Mouse (Mus musculus) heart, embryonic 12.5 days (tissue): ENCODE results near the gene Atad2b. TPM values are rescaled to one million over a fixed set of nuclear protein-coding genes. Genes with fewer than 3 reads are reported as not detected.
A peak's percentile ranks its signal among the peaks of the same experiment; 100 is the strongest.
"Not testable (repeated sequence)": the region's sequence is repeated elsewhere in the genome, so short reads cannot be mapped to it uniquely, and the experiment has no call there.

Experiments
- ATAC-seq: fragments of 200-750 bp; cut with Nextera tagmentation; 2 replicates; pipeline ENCODE4 v1.8.0; 2017; ENCODE audit warnings: moderate TSS enrichment, moderate library complexity; ENCODE audit not compliant: insufficient number of reproducible peaks, low FRiP score
- H3K27ac ChIP-seq: fragments of 300-500 bp; sonication (generic); 2 replicates; pipeline ENCODE4 v1.5.1; 2016; ENCODE audit warnings: mild to moderate bottlenecking, moderate library complexity; ENCODE audit not compliant: poor library complexity, severe bottlenecking
- H3K27me3 ChIP-seq: fragments of 300-500 bp; sonication (generic); replicated peaks from 2 replicates; pipeline ENCODE4 v1.6.1; 2016; ENCODE audit warnings: mild to moderate bottlenecking, moderate library complexity
- H3K36me3 ChIP-seq: fragments of 300-500 bp; sonication (generic); 2 replicates; pipeline ENCODE4 v1.6.1; 2016; ENCODE audit warnings: mild to moderate bottlenecking, moderate library complexity
- H3K4me1 ChIP-seq: fragments of 300-500 bp; sonication (generic); replicated peaks from 2 replicates; pipeline ENCODE4 v1.6.1; 2016; ENCODE audit warnings: mild to moderate bottlenecking
- H3K4me2 ChIP-seq: fragments of 300-500 bp; sonication (generic); 2 replicates; pipeline ENCODE4 v1.6.1; 2016; ENCODE audit warnings: mild to moderate bottlenecking, moderate library complexity
- H3K4me3 ChIP-seq: fragments of 300-500 bp; sonication (generic); 2 replicates; pipeline ENCODE4 v1.5.1; 2016; ENCODE audit warnings: mild to moderate bottlenecking
- H3K9ac ChIP-seq: fragments of 300-500 bp; sonication (generic); 2 replicates; pipeline ENCODE4 v1.6.1; 2016; ENCODE audit warnings: mild to moderate bottlenecking, moderate library complexity
- H3K9me3 ChIP-seq: fragments of 300-500 bp; sonication (generic); replicated peaks from 2 replicates; pipeline ENCODE4 v1.6.1; 2016; ENCODE audit warnings: mild to moderate bottlenecking, moderate library complexity
- WGBS: fragments of 180-500 bp; shearing (Covaris S2); methylation state at CpG from one replicate; pipeline ENCODE4 v1.1.7; 2016; 5-methylcytosine and 5-hydroxymethylcytosine counted together
- polyA plus RNA-seq: library from polyadenylated mRNA; unstranded; fragments of >200 nt; fragmentation: Nextera tagmentation; extraction: Ambion mirVana; gene quantifications from 2 replicates; pipeline ENCODE4 v1.2.1, GENCODE M21; 2016

Gene Atad2b
- polyA plus RNA-seq, 1 experiment from 2014 or later, result 13.0 TPM

GRCm38 (mm10) chr12:4910496-4910895, 6.7 kb upstream of the Atad2b start:
- not testable (repeated sequence) for H3K27me3 ChIP-seq, H3K4me3 ChIP-seq, H3K9ac ChIP-seq, H3K4me1 ChIP-seq, H3K36me3 ChIP-seq, H3K9me3 ChIP-seq, H3K27ac ChIP-seq, H3K4me2 ChIP-seq, ATAC-seq
- 88% methylated on average over 1 of the region's 1 CpGs for WGBS

DNA sequence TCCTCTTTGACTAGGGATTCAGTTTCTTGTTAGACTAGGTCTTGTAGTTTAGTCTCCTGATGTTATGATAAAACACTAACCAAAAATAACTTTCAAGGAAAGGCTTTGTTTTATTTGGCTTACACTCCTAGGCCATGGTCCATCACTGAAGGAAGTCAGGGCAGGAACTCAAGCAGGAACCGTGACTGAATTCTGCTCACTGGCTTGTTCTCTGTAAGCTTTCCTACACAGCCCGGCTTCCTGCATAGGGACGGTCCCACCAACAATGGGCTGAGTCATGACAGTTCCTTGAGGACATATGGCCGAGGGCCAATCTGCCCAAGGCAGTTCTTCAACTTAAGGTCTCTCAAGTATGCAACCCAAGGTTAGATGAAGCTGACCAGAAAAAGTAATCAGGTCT, 5.4 kb upstream of the Atad2b start:
- Histone ChIP-seq H3K9ac (no peak overlapping the region), H3K4me3 (no peak overlapping the region), H3K36me3 (no peaks in the 10 kb centered on the region), H3K27me3 (no peaks in the 10 kb centered on the region), H3K4me1 (no peaks in the 10 kb centered on the region), H3K9me3 (no peaks in the 10 kb centered on the region), H3K27ac (no peak overlapping the region), H3K4me2 (no peak overlapping the region)
- no peak for ATAC-seq
- 65% methylated on average over 4 of the region's 4 CpGs for WGBS

DNA sequence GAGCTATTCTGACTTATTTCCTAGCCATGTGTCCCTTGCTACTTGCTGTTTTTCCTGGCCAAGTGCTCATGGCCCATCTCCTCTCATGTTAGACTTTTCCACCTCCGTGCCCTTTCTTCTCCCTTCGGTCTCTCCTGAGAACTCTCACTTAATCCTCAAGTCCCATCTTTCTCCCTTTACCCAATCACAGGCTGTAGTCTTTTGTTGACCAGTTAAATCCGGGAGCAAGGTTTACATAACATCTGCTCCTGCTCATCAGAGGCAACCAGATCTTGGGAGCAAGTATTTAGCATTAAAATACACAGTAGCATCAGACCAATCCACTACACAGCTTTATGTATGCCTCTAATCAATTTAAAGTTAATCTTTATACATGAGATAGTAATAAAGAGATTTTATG, 2.7 kb upstream of the Atad2b start:
- H3K36me3 ChIP-seq, result no peaks in the 10 kb centered on the region
- H3K9me3 ChIP-seq, result no peaks in the 10 kb centered on the region
- H3K4me2 ChIP-seq, result no peak overlapping the region
- H3K9ac ChIP-seq, result no peak overlapping the region
- no peaks in the 10 kb centered on the region for H3K27me3 ChIP-seq
- no peak overlapping the region for H3K4me3 ChIP-seq
- peaks cover 3% of the 10 kb centered on the region; the same call in 1 of the 2 replicates for H3K4me1 ChIP-seq
- no peak overlapping the region for H3K27ac ChIP-seq
- WGBS, result 71% methylated on average over 3 of the region's 3 CpGs
- ATAC-seq, result no peak

- 77% methylated on average over 3 of the region's 3 CpGs for WGBS
- H3K4me1 ChIP-seq, result peaks cover 5% of the 10 kb centered on the region; the same call in 1 of the 2 replicates
- H3K4me2 ChIP-seq, result no peak overlapping the region
- ATAC-seq, result no peak
- no peaks in the 10 kb centered on the region for H3K9me3 ChIP-seq
- no peak overlapping the region for H3K9ac ChIP-seq
- H3K27ac ChIP-seq, result no peak overlapping the region
- H3K27me3 ChIP-seq, result no peaks in the 10 kb centered on the region
- no peak overlapping the region for H3K4me3 ChIP-seq
- no peaks in the 10 kb centered on the region for H3K36me3 ChIP-seq
Measured at GRCm38 (mm10) chr12:4914944-4915343, 2.2 kb upstream of the Atad2b start.

GRCm38 (mm10) chr12:4917805-4918591, 845 bp downstream of the Atad2b start:
- ATAC-seq, result peak; percentile 72
- Histone ChIP-seq H3K4me1 (peaks cover 8% of the 10 kb centered on the region; the same call in 1 of the 2 replicates), H3K4me2 (peak overlapping the region; percentile 77), H3K27ac (peak overlapping the region; percentile 98), H3K36me3 (no peaks in the 10 kb centered on the region), H3K9ac (peak overlapping the region; percentile 99), H3K27me3 (no peaks in the 10 kb centered on the region), H3K4me3 (peak overlapping the region; percentile 97), H3K9me3 (no peaks in the 10 kb centered on the region)
- WGBS, result under 1% methylated on average over 48 of the region's 48 CpGs

DNA sequence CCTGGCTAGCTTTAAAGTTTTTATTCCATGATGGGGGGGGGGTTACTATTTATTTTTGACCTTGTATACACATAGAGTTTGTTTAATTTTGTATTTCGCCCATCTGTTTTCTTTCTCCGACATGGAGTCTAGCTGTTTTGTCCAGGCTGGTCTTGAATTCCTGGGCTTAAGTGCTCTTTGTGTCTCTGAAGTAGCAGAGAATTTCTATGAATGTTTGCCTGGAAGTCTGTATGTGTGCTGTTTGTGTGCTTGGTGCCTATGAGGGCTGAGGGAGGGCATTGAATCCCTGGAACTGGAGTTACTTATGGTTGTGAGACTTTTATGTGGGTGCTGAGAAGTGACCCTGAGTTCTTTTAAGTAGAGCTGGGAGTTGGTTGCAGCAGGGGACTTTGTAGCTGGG, 11.0 kb downstream of the Atad2b start:
- H3K9ac ChIP-seq, result no peak overlapping the region
- H3K4me2 ChIP-seq, result no peak overlapping the region
- no peaks in the 10 kb centered on the region for H3K27me3 ChIP-seq
- H3K27ac ChIP-seq, result no peak overlapping the region
- H3K4me3 ChIP-seq, result no peak overlapping the region
- H3K4me1 ChIP-seq, result peaks cover 9% of the 10 kb centered on the region
- no peaks in the 10 kb centered on the region for H3K9me3 ChIP-seq
- no peak for ATAC-seq
- H3K36me3 ChIP-seq, result no peaks in the 10 kb centered on the region
- WGBS, result 86% methylated on average over 2 of the region's 2 CpGs

GRCm38 (mm10) chr12:4930820-4931548, 13.8 kb downstream of the Atad2b start:
- no peak overlapping the region for H3K27ac ChIP-seq
- H3K4me2 ChIP-seq, result no peak overlapping the region
- 97% methylated on average over 3 of the region's 3 CpGs for WGBS
- no peaks in the 10 kb centered on the region for H3K27me3 ChIP-seq
- H3K4me3 ChIP-seq, result no peak overlapping the region
- peaks cover 12% of the 10 kb centered on the region for H3K4me1 ChIP-seq
- no peak overlapping the region for H3K9ac ChIP-seq
- no peaks in the 10 kb centered on the region for H3K36me3 ChIP-seq
- no peak for ATAC-seq
- no peaks in the 10 kb centered on the region for H3K9me3 ChIP-seq

DNA sequence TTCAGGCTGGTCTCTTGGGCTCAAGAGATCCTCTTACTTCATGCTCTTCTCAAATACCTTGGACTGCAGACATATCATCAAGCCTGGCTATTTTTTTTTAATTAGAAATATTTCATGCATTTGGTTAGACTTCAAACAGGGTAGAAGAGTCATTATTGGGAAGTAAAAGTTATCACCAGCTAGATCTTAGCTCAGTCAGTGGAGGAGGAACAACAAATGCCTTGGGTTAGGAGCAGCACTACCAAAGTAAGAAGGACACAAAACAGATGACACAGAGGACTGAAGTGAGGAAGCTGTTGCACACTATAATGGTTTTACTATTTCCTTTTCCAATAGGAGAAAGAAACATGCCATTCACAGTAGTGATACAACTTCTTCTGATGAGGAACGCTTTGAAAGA, 35.1 kb downstream of the Atad2b start:
- no peak overlapping the region for H3K9ac ChIP-seq
- no peaks in the 10 kb centered on the region for H3K27me3 ChIP-seq
- peaks cover 58% of the 10 kb centered on the region for H3K36me3 ChIP-seq
- ATAC-seq, result no peak
- H3K4me1 ChIP-seq, result no peaks in the 10 kb centered on the region
- H3K4me3 ChIP-seq, result no peak overlapping the region
- no peak overlapping the region for H3K27ac ChIP-seq
- 94% methylated on average over 1 of the region's 1 CpGs for WGBS
- no peak overlapping the region for H3K4me2 ChIP-seq
- H3K9me3 ChIP-seq, result no peaks in the 10 kb centered on the region

DNA sequence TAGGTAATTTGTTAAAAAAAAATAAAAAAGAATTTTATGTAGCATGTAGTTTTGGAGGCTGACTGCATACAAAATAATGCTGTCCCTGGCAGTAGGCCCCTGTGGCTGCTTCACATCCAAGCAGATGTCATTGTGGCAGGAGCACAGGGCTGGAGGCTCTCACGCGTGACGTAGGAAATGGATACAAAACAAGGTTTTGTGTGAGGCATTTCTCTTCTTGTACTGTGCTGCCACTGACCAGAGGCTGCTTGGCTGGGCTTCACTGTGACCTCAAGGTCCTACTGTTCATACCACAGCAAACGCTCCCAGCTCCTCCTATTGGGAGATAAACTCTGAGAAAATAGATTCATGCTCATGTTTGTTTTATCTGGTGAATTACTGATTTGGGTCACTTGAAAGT, 36.0 kb downstream of the Atad2b start:
- no peak overlapping the region for H3K4me3 ChIP-seq
- peaks cover 51% of the 10 kb centered on the region for H3K36me3 ChIP-seq
- no peak overlapping the region for H3K9ac ChIP-seq
- no peak overlapping the region for H3K27ac ChIP-seq
- 87% methylated on average over 4 of the region's 4 CpGs for WGBS
- no peaks in the 10 kb centered on the region for H3K27me3 ChIP-seq
- no peaks in the 10 kb centered on the region for H3K4me1 ChIP-seq
- H3K9me3 ChIP-seq, result no peaks in the 10 kb centered on the region
- H3K4me2 ChIP-seq, result no peak overlapping the region
- ATAC-seq, result no peak

GRCm38 (mm10) chr12:4972939-4973338, 55.8 kb downstream of the Atad2b start:
- H3K4me1 ChIP-seq, result no peaks in the 10 kb centered on the region
- H3K27ac ChIP-seq, result no peak overlapping the region
- no peak overlapping the region for H3K4me2 ChIP-seq
- no peak overlapping the region for H3K9ac ChIP-seq
- peaks cover 34% of the 10 kb centered on the region for H3K36me3 ChIP-seq
- 33% methylated on average over 1 of the region's 1 CpGs for WGBS
- no peak for ATAC-seq
- no peaks in the 10 kb centered on the region for H3K27me3 ChIP-seq
- no peak overlapping the region for H3K4me3 ChIP-seq
- no peaks in the 10 kb centered on the region for H3K9me3 ChIP-seq

DNA sequence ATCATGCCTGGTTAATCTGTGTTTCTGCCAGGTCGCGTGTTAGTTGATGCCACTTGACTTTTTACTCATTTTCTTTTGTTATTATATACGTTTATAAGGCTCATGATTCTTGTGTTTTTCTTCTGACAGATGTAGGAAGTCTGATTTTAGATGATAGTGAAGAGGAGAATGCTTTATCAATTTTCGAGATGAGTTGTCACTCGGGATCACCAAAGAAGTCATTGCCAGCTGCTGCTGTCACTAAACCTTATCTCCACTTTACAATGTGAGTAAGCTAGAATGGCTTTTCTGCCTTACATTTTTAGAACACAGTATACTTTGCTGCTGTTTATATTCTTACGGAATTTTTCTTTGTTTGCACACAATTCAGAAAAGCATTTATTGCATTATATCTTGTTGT, 61.2 kb downstream of the Atad2b start:
- H3K27me3 ChIP-seq, result no peaks in the 10 kb centered on the region
- H3K4me3 ChIP-seq, result no peak overlapping the region
- 80% methylated on average over 6 of the region's 6 CpGs for WGBS
- no peaks in the 10 kb centered on the region for H3K4me1 ChIP-seq
- no peak overlapping the region for H3K9ac ChIP-seq
- H3K9me3 ChIP-seq, result no peaks in the 10 kb centered on the region
- H3K36me3 ChIP-seq, result peaks cover 53% of the 10 kb centered on the region
- ATAC-seq, result no peak
- no peak overlapping the region for H3K4me2 ChIP-seq
- H3K27ac ChIP-seq, result no peak overlapping the region
